Mouse (Mus musculus) heart, embryonic 11.5 days (tissue): Measurements from ENCODE around the gene Serpina12. TPM values are rescaled to one million over a fixed set of nuclear protein-coding genes. Genes with fewer than 3 reads are reported as not detected.

Experiments used
- ATAC-seq: fragments of 200-750 bp; cut with Nextera tagmentation; replicated peaks from 2 replicates; pipeline ENCODE4 v1.8.0; 2017; ENCODE audit warnings: moderate library complexity; ENCODE audit not compliant: insufficient number of reproducible peaks, low FRiP score, low TSS enrichment
- H3K27ac ChIP-seq: fragments of 300-500 bp; sonication (generic); 2 replicates; pipeline ENCODE4 v1.5.1; 2014; ENCODE audit warnings: mild to moderate bottlenecking, low read depth, low read length
- H3K27me3 ChIP-seq: fragments of 300-500 bp; sonication (generic); 2 replicates; pipeline ENCODE4 v1.6.1; 2014; ENCODE audit warnings: mild to moderate bottlenecking, low read length, mixed read lengths; ENCODE audit not compliant: control insufficient read depth, insufficient read depth
- H3K36me3 ChIP-seq: fragments of 300-500 bp; sonication (generic); 2 replicates; pipeline ENCODE4 v1.6.1; 2014; ENCODE audit warnings: mild to moderate bottlenecking, low read length, moderate library complexity, mixed read lengths; ENCODE audit not compliant: control insufficient read depth, insufficient read depth
- H3K4me1 ChIP-seq: fragments of 300-500 bp; sonication (generic); 2 replicates; pipeline ENCODE4 v1.6.1; 2014; ENCODE audit warnings: low read length; ENCODE audit not compliant: control insufficient read depth, insufficient read depth
- H3K4me2 ChIP-seq: fragments of 300-500 bp; sonication (generic); 2 replicates; pipeline ENCODE4 v1.6.1; 2014; ENCODE audit warnings: mild to moderate bottlenecking, moderate library complexity
- H3K4me3 ChIP-seq: fragments of 300-500 bp; sonication (generic); 2 replicates; pipeline ENCODE4 v1.5.1; 2014; ENCODE audit warnings: low read depth, low read length
- H3K9ac ChIP-seq: fragments of 300-500 bp; sonication (generic); 2 replicates; pipeline ENCODE4 v1.6.1; 2014; ENCODE audit warnings: mild to moderate bottlenecking, low read depth, low read length, moderate library complexity
- H3K9me3 ChIP-seq: fragments of 300-500 bp; sonication (generic); replicated peaks from 2 replicates; pipeline ENCODE4 v1.6.1; 2016; ENCODE audit warnings: low read length; ENCODE audit not compliant: control insufficient read depth
- WGBS: fragments of 180-500 bp; shearing (Covaris S2); extraction: QIAGEN DNeasy Blood & Tissue Kit; methylation state at CpG from one replicate; pipeline ENCODE4 v1.1.7; 2014; ENCODE audit not compliant: insufficient replicate concordance; 5-methylcytosine and 5-hydroxymethylcytosine counted together
- polyA plus RNA-seq: library from polyadenylated mRNA; unstranded; fragments of >200 nt; fragmentation: Nextera tagmentation; extraction: Ambion mirVana; gene quantifications from 2 replicates; pipeline ENCODE4 v1.2.1, GENCODE M21; 2014

Gene Serpina12
- polyA plus RNA-seq, 1 experiment from 2014 or later = not detected

DNA sequence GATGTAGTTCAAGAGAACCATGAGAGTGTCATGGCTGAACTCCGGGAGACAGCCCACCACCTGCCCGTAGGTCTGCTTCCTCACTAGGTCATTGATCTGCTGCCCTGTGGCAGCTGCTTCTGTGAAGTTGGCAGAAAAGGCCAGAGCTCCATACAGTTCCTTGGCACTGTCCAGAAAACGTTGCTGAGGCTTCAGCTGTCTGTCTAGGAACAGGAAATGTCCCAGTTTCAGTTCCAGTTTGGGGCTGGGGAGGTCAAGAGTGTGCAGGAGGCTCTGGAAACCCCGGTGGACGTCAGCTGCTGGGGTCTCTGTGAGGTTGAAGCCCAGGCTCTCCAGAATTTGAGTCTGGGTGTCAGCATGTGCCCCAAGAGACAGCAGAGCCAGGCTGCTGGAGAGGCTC lies 58.4 kb downstream of the Serpina12 start:
- Histone ChIP-seq H3K4me3 (no peak overlapping the region), H3K9ac (no peak overlapping the region), H3K27me3 (0 out of 2 replicates have a peak, but pooled peaks cover 3% of the 10 kb centered on the region), H3K27ac (no peak overlapping the region), H3K4me2 (no peak overlapping the region), H3K36me3 (no peaks in the 10 kb centered on the region), H3K4me1 (no peaks in the 10 kb centered on the region), H3K9me3 (no peaks in the 10 kb centered on the region)
- 59% methylated on average over 5 of the region's 5 CpGs for WGBS
- no peak for ATAC-seq

DNA sequence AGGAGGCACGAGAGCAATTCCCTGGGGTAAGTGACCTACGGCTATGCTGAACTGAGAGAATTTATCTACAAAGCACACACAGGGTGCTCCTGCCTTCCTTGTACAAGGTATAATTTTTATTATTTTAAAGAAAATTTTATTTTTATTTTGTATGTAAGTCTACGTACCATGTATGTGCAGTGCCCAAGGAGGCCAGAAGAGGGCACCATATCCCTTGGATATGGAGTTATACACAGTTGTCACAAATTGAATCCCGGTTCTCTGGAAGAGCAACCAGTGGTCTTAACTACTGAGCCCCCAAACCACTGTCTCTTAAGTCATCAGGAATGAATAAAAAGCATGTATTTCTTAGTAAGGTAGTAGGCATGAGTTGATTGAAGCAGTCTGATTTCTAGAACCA lies 59.3 kb downstream of the Serpina12 start:
- H3K4me1 ChIP-seq = no peaks in the 10 kb centered on the region
- no peaks in the 10 kb centered on the region for H3K36me3 ChIP-seq
- ATAC-seq = no peak
- 0 out of 2 replicates have a peak, but pooled peaks cover 3% of the 10 kb centered on the region for H3K27me3 ChIP-seq
- H3K27ac ChIP-seq = no peak overlapping the region
- no peak overlapping the region for H3K4me3 ChIP-seq
- no peak overlapping the region for H3K4me2 ChIP-seq
- no peaks in the 10 kb centered on the region for H3K9me3 ChIP-seq
- H3K9ac ChIP-seq = no peak overlapping the region
- WGBS = 56% methylated on average over 4 of the region's 4 CpGs

DNA sequence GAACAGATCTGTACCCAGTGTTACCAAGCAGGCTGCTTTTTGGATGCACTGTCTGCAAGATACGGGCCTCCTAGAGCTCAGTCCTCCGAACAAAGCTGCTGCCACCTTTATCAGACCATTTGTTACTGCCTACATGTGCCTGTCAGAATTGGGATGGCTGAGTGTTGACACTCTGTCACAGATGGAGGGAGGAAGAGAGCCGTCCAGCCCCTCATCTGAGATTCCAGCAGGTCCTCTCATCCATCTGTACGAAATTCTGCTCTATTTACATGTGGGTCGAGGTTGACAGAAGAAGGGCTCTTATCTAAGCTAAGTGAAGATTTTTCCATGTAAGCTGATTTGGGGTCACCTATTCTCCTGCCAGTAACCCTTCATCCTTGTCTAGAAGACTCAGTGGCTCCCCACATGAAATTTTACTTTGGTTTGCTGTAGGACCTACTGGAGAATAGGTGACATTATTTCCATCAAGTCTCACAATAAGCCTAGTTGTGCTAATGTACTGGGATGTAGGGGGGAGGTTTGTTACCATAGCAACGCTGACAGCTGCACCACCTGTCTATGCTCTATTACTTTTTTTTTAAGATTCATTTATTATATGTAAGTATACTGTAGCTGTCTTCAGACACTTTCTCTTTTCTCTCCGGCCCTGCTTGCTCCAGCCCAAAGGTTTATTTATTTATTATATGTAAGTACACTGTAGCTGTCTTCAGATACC lies 62.4 kb downstream of the Serpina12 start:
- WGBS = 52% methylated on average over 7 of the region's 7 CpGs
- Histone ChIP-seq H3K4me3 (no peak overlapping the region), H3K4me1 (no peaks in the 10 kb centered on the region), H3K27ac (no peak overlapping the region), H3K4me2 (no peak overlapping the region), H3K9ac (no peak overlapping the region), H3K36me3 (no peaks in the 10 kb centered on the region), H3K9me3 (no peaks in the 10 kb centered on the region), H3K27me3 (no peaks in the 10 kb centered on the region)
- no peak for ATAC-seq

Other genes starting within 250 kb of the Serpina12 start
- gene Serpina1b, start 214.1 kb downstream of the Serpina12 start, polyA plus RNA-seq = 1.5 and 7.3 TPM in 2 replicates
- 1.6 and 4.5 TPM in 2 replicates for gene Serpina1a, start 180.9 kb downstream of the Serpina12 start, polyA plus RNA-seq
- gene Serpina1c, start 139.6 kb downstream of the Serpina12 start, polyA plus RNA-seq = 0.23 and 0.87 TPM in 2 replicates
- gene Serpina1e, start 85.5 kb downstream of the Serpina12 start, polyA plus RNA-seq = 0.42 TPM in 1 of 2 replicates, not detected in the other
- gene Serpina11, start 54.5 kb downstream of the Serpina12 start, polyA plus RNA-seq = 0.16 TPM in 1 of 2 replicates, not detected in the other
- 0.04 and 0.21 TPM in 2 replicates for gene Serpina9, start 30.7 kb downstream of the Serpina12 start, polyA plus RNA-seq
- gene Serpina5, start 56.7 kb upstream of the Serpina12 start, polyA plus RNA-seq = not detected in 2 replicates
- not detected in 2 replicates for gene Serpina3a, start 68.3 kb upstream of the Serpina12 start, polyA plus RNA-seq
- 0.17 and 0.55 TPM in 2 replicates for gene Serpina3b, start 83.6 kb upstream of the Serpina12 start, polyA plus RNA-seq
- gene Serpina3c, start 109.4 kb upstream of the Serpina12 start, polyA plus RNA-seq = 0.25 TPM in 1 of 2 replicates, not detected in the other
- not detected in 2 replicates for gene Serpina3f, start 170.1 kb upstream of the Serpina12 start, polyA plus RNA-seq
- gene Serpina3g, start 191.8 kb upstream of the Serpina12 start, polyA plus RNA-seq = 1.0 and 1.1 TPM in 2 replicates
- not detected in 2 replicates for gene Serpina3i, start 218.7 kb upstream of the Serpina12 start, polyA plus RNA-seq